ENCODE assay signal across 11 mouse cellular contexts in genomic region chr10:40068595-40068994, GRCm38 (mm10). TPM values are rescaled to one million over a fixed set of nuclear protein-coding genes. Genes with fewer than 3 reads are reported as not detected.
DNase-seq lines count a peak whose midpoint lies in the region; ATAC-seq and TF ChIP-seq lines count a peak whose summit lies in the region.
"Had no signal": no experiment of that assay in that cellular context is flagged by ENCODE, and none has a peak within 500 bp of the region (broad histone marks: within the 10 kb centered on the region; RNA-seq: fewer than 3 reads in every experiment).

No protein-coding gene starts in this region.

- H3K36me3 ChIP-seq in heart, postnatal 0 days (replicated peaks; ENCODE audit: control insufficient read depth, insufficient read depth, low read length): no peaks in the 10 kb centered on the region; the same call in 1 of the 2 replicates
- no peaks in the 10 kb centered on the region for H3K36me3 ChIP-seq in midbrain, embryonic 14.5 days (ENCODE audit: control insufficient read depth, insufficient read depth, low read length)
- H3K36me3 ChIP-seq: neural tube, embryonic 13.5 days had no signal

- no peak overlapping the region for H3K9ac ChIP-seq in heart, postnatal 0 days (replicated peaks; ENCODE audit: low read depth, low read length)
- H3K9ac ChIP-seq in midbrain, embryonic 14.5 days (replicated peaks; ENCODE audit: low read length): no peak overlapping the region
- H3K9ac ChIP-seq: neural tube, embryonic 13.5 days had no signal

- TF ChIP-seq EP300 in heart, postnatal 0 days (IDR thresholded peaks at IDR 0.05; ENCODE audit: low read depth): no peak

- no peak for TF ChIP-seq CTCF in heart, postnatal 0 days (IDR thresholded peaks at IDR 0.05; ENCODE audit: low read depth)

- no peaks in the 10 kb centered on the region for H3K9me3 ChIP-seq in heart, postnatal 0 days (replicated peaks; ENCODE audit: control insufficient read depth, low read length)
- H3K9me3 ChIP-seq in midbrain, embryonic 14.5 days (ENCODE audit: control insufficient read depth, low read length): no peaks in the 10 kb centered on the region
- H3K9me3 ChIP-seq: neural tube, embryonic 13.5 days had no signal

- no peak overlapping the region for H3K4me2 ChIP-seq in heart, postnatal 0 days (ENCODE audit: low read depth, low read length)
- no peak overlapping the region for H3K4me2 ChIP-seq in midbrain, embryonic 14.5 days (ENCODE audit: low read length)
- H3K4me2 ChIP-seq: neural tube, embryonic 13.5 days had no signal

- H3K27ac ChIP-seq in heart, postnatal 0 days (ENCODE audit: low read depth): peak overlapping the region; percentile 70
- H3K27ac ChIP-seq in midbrain, embryonic 14.5 days (replicated peaks; ENCODE audit: low read depth, low read length): no peak overlapping the region
- H3K27ac ChIP-seq: neural tube, embryonic 13.5 days had no signal

- 74% methylated on average over 10 of the region's 10 CpGs for WGBS in heart, postnatal 0 days
- WGBS in midbrain, embryonic 14.5 days: 91% methylated on average over 10 of the region's 10 CpGs

- peak; percentile 56 for ATAC-seq in heart, postnatal 0 days (ENCODE audit: insufficient read depth, low read depth)
- no peak for ATAC-seq in midbrain, embryonic 14.5 days (ENCODE audit: low FRiP score, low TSS enrichment)

- DNase-seq in kidney, adult 18-20 months: peak; percentile 51
- no peak for DNase-seq in kidney, postnatal 10 days
- peak; percentile 49 to 56 for DNase-seq in spleen, postnatal 36 days (ENCODE audit: low spot score in 2 of 2)
- DNase-seq in spleen, adult 12 weeks (ENCODE audit: low spot score): no peak
- peak; percentile 19 for DNase-seq in heart, postnatal 0 days (ENCODE audit: low spot score)
- DNase-seq in embryo, embryonic 10 days (ENCODE audit: low spot score): no peak
- no peak for DNase-seq in midbrain, embryonic 14.5 days
- DNase-seq: right cerebral cortex, postnatal 14 days; thymus, adult 18-20 months had no signal

- no peaks in the 10 kb centered on the region for H3K27me3 ChIP-seq in heart, postnatal 0 days (ENCODE audit: control insufficient read depth, insufficient read depth, low read length)
- H3K27me3 ChIP-seq in midbrain, embryonic 14.5 days (ENCODE audit: control insufficient read depth, insufficient read depth, low read length): no peaks in the 10 kb centered on the region
- H3K27me3 ChIP-seq: neural tube, embryonic 13.5 days had no signal

- peaks cover 5% of the 10 kb centered on the region; the same call in 1 of the 2 replicates for H3K4me1 ChIP-seq in heart, postnatal 0 days (ENCODE audit: control insufficient read depth, insufficient read depth)
- H3K4me1 ChIP-seq in midbrain, embryonic 14.5 days (ENCODE audit: control insufficient read depth, insufficient read depth, low read length): 0 out of 2 replicates have a peak, but pooled peaks cover 3% of the 10 kb centered on the region

- no peak overlapping the region for H3K4me3 ChIP-seq in heart, postnatal 0 days (ENCODE audit: low read depth, low read length)
- H3K4me3 ChIP-seq in midbrain, embryonic 14.5 days (replicated peaks; ENCODE audit: low read depth, low read length): no peak overlapping the region
- H3K4me3 ChIP-seq: neural tube, embryonic 13.5 days had no signal

RNA-seq across cellular contexts. Expression of gene Mfsd4b1, which starts 43.5 kb away (rescaled TPM):
- total RNA-seq in heart, postnatal 0 days (2014; rRNA removed; ENCODE audit: low replicate concordance): 0.97 and 3.8 TPM in 2 replicates
- 2.3 and 2.4 TPM in 2 replicates for polyA plus RNA-seq in heart, postnatal 0 days (2015; fragmentation: Nextera tagmentation; extraction: Ambion mirVana)
- polyA plus RNA-seq in midbrain, embryonic 14.5 days (2014; fragmentation: Nextera tagmentation; extraction: Ambion mirVana): 0.35 and 0.50 TPM in 2 replicates
- total RNA-seq: megakaryocyte-erythroid progenitor cell, adult 5-6 weeks had no signal

Comparison
In these comparisons a context has a peak if more than half of its experiments do, and no peak if none do; other contexts are left out.
1. DNase-seq: peak in kidney, adult 18-20 months (single experiment), spleen, postnatal 36 days (2 of 2) and heart, postnatal 0 days (single experiment); none in kidney, postnatal 10 days (single experiment), spleen, adult 12 weeks (single experiment), embryo, embryonic 10 days (single experiment) and midbrain, embryonic 14.5 days (single experiment).